Mouse (Mus musculus) embryo, embryonic 11 days (tissue): ENCODE measurements around the gene Clec2e.

Source experiments
- DNase-seq: peaks from one replicate; pipeline ENCODE4 v3.0.0-alpha.2; 2015

Clec2e gene

GRCm38 (mm10) chr6:129056237-129056636, 44.5 kb downstream of the Clec2e start:
- no peak for DNase-seq

- DNase-seq, result no peak
These were observed 49.0 kb downstream of the Clec2e start for GRCm38 (mm10) chr6:129051731-129052130.

- no peak for DNase-seq
These were observed 49.6 kb downstream of the Clec2e start for GRCm38 (mm10) chr6:129051086-129051485.

GRCm38 (mm10) chr6:129049596-129050251, 51.0 kb downstream of the Clec2e start:
- DNase-seq, result peak; percentile 25

- DNase-seq, result peak; percentile 85
These were observed 51.7 kb downstream of the Clec2e start for GRCm38 (mm10) chr6:129048857-129049473.

- no peak for DNase-seq
These were observed 52.3 kb downstream of the Clec2e start for GRCm38 (mm10) chr6:129048381-129048780.

- DNase-seq, result no peak
These were observed 55.1 kb downstream of the Clec2e start, which contains the start of gene Klrb1f for GRCm38 (mm10) chr6:129045601-129046000. Gene Klrb1f (plus strand): TSS chr6:129045901.

GRCm38 (mm10) chr6:129042470-129042869, 58.2 kb downstream of the Clec2e start:
- DNase-seq, result no peak
